24 mouse cellular contexts compared by ENCODE assay signal in the genomic region with DNA sequence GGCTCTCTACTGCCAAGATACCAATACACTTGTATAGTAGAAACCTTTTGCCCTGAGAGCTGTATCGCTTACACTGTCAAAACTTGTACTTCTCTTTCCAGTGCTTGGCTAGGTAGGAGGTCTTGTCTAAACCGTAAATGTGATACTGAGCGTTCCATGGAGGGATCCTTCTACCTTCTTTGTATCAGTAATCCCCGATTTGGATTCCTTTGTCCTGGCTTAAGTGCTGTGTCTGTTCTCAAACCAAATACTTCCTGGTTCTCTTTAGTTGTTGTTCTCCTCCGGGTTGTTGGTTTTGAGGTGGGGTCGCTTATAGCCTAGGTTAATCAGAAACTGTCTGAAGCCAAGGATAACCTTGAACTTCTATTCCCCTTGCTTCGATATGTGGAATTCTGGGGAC. TPM values are rescaled to one million over a fixed set of nuclear protein-coding genes. Genes with fewer than 3 reads are reported as not detected.
DNase-seq lines count a peak whose midpoint lies in the region; ATAC-seq and TF ChIP-seq lines count a peak whose summit lies in the region.
"Had no signal": no experiment of that assay in that cellular context is flagged by ENCODE, and none has a peak within 500 bp of the region (broad histone marks: within the 10 kb centered on the region; RNA-seq: fewer than 3 reads in every experiment).

No protein-coding gene starts in this region.

- H3K9me3 ChIP-seq in ES-E14 (ENCODE audit: control insufficient read depth, insufficient read depth, low read depth, low read length): no peaks in the 10 kb centered on the region
- H3K9me3 ChIP-seq in heart, embryonic 12.5 days (replicated peaks): peaks cover 7% of the 10 kb centered on the region; the same call in 1 of the 2 replicates
- H3K9me3 ChIP-seq: embryonic facial prominence, embryonic 15.5 days; forebrain, embryonic 12.5 days had no signal

- H3K4me2 ChIP-seq in heart, embryonic 12.5 days: no peak overlapping the region
- H3K4me2 ChIP-seq: embryonic facial prominence, embryonic 13.5 days; embryonic facial prominence, embryonic 15.5 days; forebrain, embryonic 12.5 days had no signal

- 0 out of 4 replicates have a peak, but pooled peaks cover 2 to 3% of the 10 kb centered on the region in 2 experiments for H3K4me1 ChIP-seq in ES-E14 (ENCODE audit: control insufficient read depth in 2 of 2, insufficient read depth in 2 of 2, low read length in 2 of 2, poor library complexity in 1 of 2)
- H3K4me1 ChIP-seq in heart, embryonic 12.5 days (replicated peaks): no peaks in the 10 kb centered on the region
- H3K4me1 ChIP-seq: embryonic facial prominence, embryonic 13.5 days; embryonic facial prominence, embryonic 15.5 days had no signal

- no peak overlapping the region for H3K4me3 ChIP-seq in ES-E14 (ENCODE audit: insufficient read depth in 1 of 2, low read depth in 1 of 2, low read length in 2 of 2, poor library complexity in 1 of 2, severe bottlenecking in 1 of 2)
- H3K4me3 ChIP-seq in heart, embryonic 12.5 days: no peak overlapping the region
- H3K4me3 ChIP-seq: embryonic facial prominence, embryonic 13.5 days; embryonic facial prominence, embryonic 15.5 days; erythroblast, embryonic 14.5 days; forebrain, embryonic 10.5 days; forebrain, embryonic 12.5 days had no signal

- 91% methylated on average over 7 of the region's 7 CpGs for WGBS in heart, embryonic 12.5 days

- no peak overlapping the region for H3K27ac ChIP-seq in ES-E14 (ENCODE audit: insufficient read depth, low read depth, low read length, poor library complexity, severe bottlenecking)
- no peak overlapping the region for H3K27ac ChIP-seq in heart, embryonic 12.5 days (ENCODE audit: poor library complexity, severe bottlenecking)
- H3K27ac ChIP-seq: embryonic facial prominence, embryonic 13.5 days; embryonic facial prominence, embryonic 15.5 days; forebrain, embryonic 10.5 days; forebrain, embryonic 12.5 days had no signal

- ATAC-seq in heart, embryonic 12.5 days (ENCODE audit: insufficient number of reproducible peaks, low FRiP score): no peak
- ATAC-seq: forebrain, embryonic 14.5 days; forebrain, embryonic 16.5 days; Patski had no signal

- DNase-seq in ES-CJ7 (ENCODE audit: low read depth, low spot score) (peak; percentile 90), ES-E14 (ENCODE audit: low read depth, low spot score) (peak; percentile 79), WW6 (ENCODE audit: low read depth, low spot score) (peak; percentile 48), MN1 (ENCODE audit: low spot score) (no peak)
- no peak for DNase-seq in layer of hippocampus, adult 9-10 months (ENCODE audit: low spot score)
- DNase-seq: adrenal gland, adult 2 months; adrenal gland, postnatal 10 days; adrenal gland, postnatal 25 days; cerebellum, adult 11 months; cerebellum, adult 18-20 months; cerebellum, adult 8-10 months; cerebellum, adult 9-11 months; cerebellum, postnatal 14 days; cerebellum, postnatal 36 days; embryo, embryonic 11 days had no signal

- H3K9ac ChIP-seq in ES-E14 (ENCODE audit: insufficient read depth, low read depth, low read length, poor library complexity, severe bottlenecking): no peak overlapping the region
- no peak overlapping the region for H3K9ac ChIP-seq in heart, embryonic 12.5 days
- H3K9ac ChIP-seq: embryonic facial prominence, embryonic 13.5 days; embryonic facial prominence, embryonic 15.5 days; forebrain, embryonic 12.5 days had no signal

- H3K27me3 ChIP-seq in heart, embryonic 12.5 days (replicated peaks): no peaks in the 10 kb centered on the region
- H3K27me3 ChIP-seq: embryonic facial prominence, embryonic 13.5 days; embryonic facial prominence, embryonic 15.5 days; forebrain, embryonic 12.5 days; Patski had no signal

- peaks cover 2% of the 10 kb centered on the region; the same call in 1 of the 2 replicates for H3K36me3 ChIP-seq in ES-E14 (ENCODE audit: control insufficient read depth, insufficient read depth, low read length, poor library complexity, severe bottlenecking)
- peaks cover 13% of the 10 kb centered on the region for H3K36me3 ChIP-seq in heart, embryonic 12.5 days
- H3K36me3 ChIP-seq: embryonic facial prominence, embryonic 15.5 days had no signal

- in situ Hi-C loops in ES-E14 (cut with MboI; ENCODE audit: low sequenced_read_pairs in 2 of 2, unreplicated experiment in 2 of 2): loop anchor here in 1 of 2 experiments (25.0 kb wide), 1 partner anchor 1284 kb away; no protein-coding TSS in a partner anchor

TF ChIP-seq in ES-E14, 5 proteins besides CTCF, POLR2A, EP300 and RAD21:
- TF ChIP-seq ZC3H11A (IDR thresholded peaks at IDR 0.05; ENCODE audit: borderline replicate concordance, low read depth, low read length) (no peak), ZNF384 (IDR thresholded peaks at IDR 0.05; ENCODE audit: low read depth, low read length) (no peak), CHD2 (IDR thresholded peaks at IDR 0.05; ENCODE audit: low read depth, low read length) (peak; percentile 79)

RNA-seq across cellular contexts. Expression of gene Setmar, which starts 6.1 kb away (rescaled TPM):
- total RNA-seq in ES-E14 (2012; rRNA removed): 3.2 and 3.3 TPM in 2 replicates
- 5.6 and 6.2 TPM in 2 replicates for polyA plus RNA-seq in heart, embryonic 12.5 days (2016; fragmentation: Nextera tagmentation; extraction: Ambion mirVana)

Comparison
In these comparisons a context has a peak if more than half of its experiments do, and no peak if none do; other contexts are left out.
1. DNase-seq: peak in ES-CJ7 (single experiment), ES-E14 (single experiment) and WW6 (single experiment); none in MN1 (single experiment) and layer of hippocampus, adult 9-10 months (single experiment).